Mouse (Mus musculus): Measurements from ENCODE around the gene Rhbdd1. TPM values are rescaled to one million over a fixed set of nuclear protein-coding genes. Genes with fewer than 3 reads are reported as not detected.

The Rhbdd1 gene
- polyA plus RNA-seq, 1 experiment from 2014 or later: 8.7 TPM

- no peak for ATAC-seq (ENCODE audit: extremely low read depth, insufficient number of reproducible peaks, low FRiP score, low TSS enrichment)
- Histone ChIP-seq H3K36me3 (no peaks in the 10 kb centered on the region), H3K27me3 (replicated peaks) (no peaks in the 10 kb centered on the region), H3K4me1 (no peaks in the 10 kb centered on the region), H3K9me3 (no peaks in the 10 kb centered on the region), H3K4me2 (no peak overlapping the region), H3K4me3 (no peak overlapping the region), H3K9ac (no peak overlapping the region), H3K27ac (replicated peaks) (no peak overlapping the region)
- WGBS: 75% methylated on average over 4 of the region's 4 CpGs
Observed at GRCm38 (mm10) chr1:82395371-82395770, 79.1 kb downstream of the Rhbdd1 start.

GRCm38 (mm10) chr1:82407786-82408185 lies 91.5 kb downstream of the Rhbdd1 start:
- peaks cover 19% of the 10 kb centered on the region for H3K4me1 ChIP-seq
- ATAC-seq (ENCODE audit: extremely low read depth, insufficient number of reproducible peaks, low FRiP score, low TSS enrichment): no peak
- no peak overlapping the region for H3K4me2 ChIP-seq
- H3K9me3 ChIP-seq: no peaks in the 10 kb centered on the region
- WGBS: 85% methylated on average over 3 of the region's 3 CpGs
- no peaks in the 10 kb centered on the region for H3K27me3 ChIP-seq (replicated peaks)
- H3K4me3 ChIP-seq: no peak overlapping the region
- no peaks in the 10 kb centered on the region for H3K36me3 ChIP-seq
- no peak overlapping the region for H3K27ac ChIP-seq (replicated peaks)
- no peak overlapping the region for H3K9ac ChIP-seq

GRCm38 (mm10) chr1:82409271-82409670 lies 93.0 kb downstream of the Rhbdd1 start:
- H3K4me1 ChIP-seq: peaks cover 21% of the 10 kb centered on the region
- H3K27ac ChIP-seq (replicated peaks): no peak overlapping the region
- no peak for ATAC-seq (ENCODE audit: extremely low read depth, insufficient number of reproducible peaks, low FRiP score, low TSS enrichment)
- no peak overlapping the region for H3K4me3 ChIP-seq
- WGBS: 83% methylated on average over 9 of the region's 9 CpGs
- no peak overlapping the region for H3K9ac ChIP-seq
- no peaks in the 10 kb centered on the region for H3K27me3 ChIP-seq (replicated peaks)
- H3K9me3 ChIP-seq: no peaks in the 10 kb centered on the region
- H3K36me3 ChIP-seq: no peaks in the 10 kb centered on the region
- no peak overlapping the region for H3K4me2 ChIP-seq

- Histone ChIP-seq H3K36me3 (no peaks in the 10 kb centered on the region), H3K4me2 (no peak overlapping the region), H3K27ac (replicated peaks) (no peak overlapping the region), H3K4me1 (peaks cover 21% of the 10 kb centered on the region), H3K4me3 (no peak overlapping the region), H3K9me3 (no peaks in the 10 kb centered on the region), H3K27me3 (replicated peaks) (no peaks in the 10 kb centered on the region), H3K9ac (no peak overlapping the region)
- 67% methylated on average over 3 of the region's 3 CpGs for WGBS
- ATAC-seq (ENCODE audit: extremely low read depth, insufficient number of reproducible peaks, low FRiP score, low TSS enrichment): no peak
Observed at GRCm38 (mm10) chr1:82410548-82410947, 94.3 kb downstream of the Rhbdd1 start.

GRCm38 (mm10) chr1:82411521-82411920 lies 95.3 kb downstream of the Rhbdd1 start:
- H3K27me3 ChIP-seq (replicated peaks): no peaks in the 10 kb centered on the region
- WGBS: 86% methylated on average over 5 of the region's 5 CpGs
- no peak overlapping the region for H3K4me2 ChIP-seq
- H3K4me1 ChIP-seq: peaks cover 21% of the 10 kb centered on the region
- H3K9ac ChIP-seq: no peak overlapping the region
- H3K36me3 ChIP-seq: no peaks in the 10 kb centered on the region
- H3K9me3 ChIP-seq: no peaks in the 10 kb centered on the region
- peak overlapping the region; percentile 37; the same call in 1 of the 2 replicates for H3K27ac ChIP-seq (replicated peaks)
- ATAC-seq (ENCODE audit: extremely low read depth, insufficient number of reproducible peaks, low FRiP score, low TSS enrichment): no peak
- no peak overlapping the region for H3K4me3 ChIP-seq

GRCm38 (mm10) chr1:82412085-82412484 lies 95.8 kb downstream of the Rhbdd1 start:
- Histone ChIP-seq H3K4me1 (peaks cover 21% of the 10 kb centered on the region), H3K27ac (replicated peaks) (peak overlapping the region; percentile 37; the same call in 1 of the 2 replicates), H3K27me3 (replicated peaks) (no peaks in the 10 kb centered on the region), H3K36me3 (no peaks in the 10 kb centered on the region), H3K4me3 (no peak overlapping the region), H3K9me3 (no peaks in the 10 kb centered on the region), H3K9ac (peak overlapping the region; percentile 45; the same call in 1 of the 2 replicates), H3K4me2 (no peak overlapping the region)
- no peak for ATAC-seq (ENCODE audit: extremely low read depth, insufficient number of reproducible peaks, low FRiP score, low TSS enrichment)
- 19% methylated on average over 4 of the region's 4 CpGs for WGBS

- no peaks in the 10 kb centered on the region for H3K9me3 ChIP-seq
- no peaks in the 10 kb centered on the region for H3K27me3 ChIP-seq (replicated peaks)
- peaks cover 21% of the 10 kb centered on the region for H3K4me1 ChIP-seq
- WGBS: 88% methylated on average over 3 of the region's 3 CpGs
- H3K4me3 ChIP-seq: no peak overlapping the region
- H3K36me3 ChIP-seq: no peaks in the 10 kb centered on the region
- no peak overlapping the region for H3K4me2 ChIP-seq
- no peak overlapping the region for H3K9ac ChIP-seq
- no peak overlapping the region for H3K27ac ChIP-seq (replicated peaks)
- no peak for ATAC-seq (ENCODE audit: extremely low read depth, insufficient number of reproducible peaks, low FRiP score, low TSS enrichment)
Observed at GRCm38 (mm10) chr1:82414434-82415045, 98.3 kb downstream of the Rhbdd1 start.

- no peak overlapping the region for H3K4me2 ChIP-seq
- no peak overlapping the region for H3K9ac ChIP-seq
- H3K4me3 ChIP-seq: no peak overlapping the region
- ATAC-seq (ENCODE audit: extremely low read depth, insufficient number of reproducible peaks, low FRiP score, low TSS enrichment): no peak
- H3K4me1 ChIP-seq: peaks cover 21% of the 10 kb centered on the region
- no peaks in the 10 kb centered on the region for H3K36me3 ChIP-seq
- no peaks in the 10 kb centered on the region for H3K27me3 ChIP-seq (replicated peaks)
- H3K9me3 ChIP-seq: no peaks in the 10 kb centered on the region
- 83% methylated on average over 4 of the region's 4 CpGs for WGBS
- no peak overlapping the region for H3K27ac ChIP-seq (replicated peaks)
Observed at GRCm38 (mm10) chr1:82415641-82416040, 99.4 kb downstream of the Rhbdd1 start.

GRCm38 (mm10) chr1:82427729-82428128 lies 111.5 kb downstream of the Rhbdd1 start:
- Histone ChIP-seq H3K27ac (replicated peaks) (no peak overlapping the region), H3K4me3 (no peak overlapping the region), H3K4me2 (no peak overlapping the region), H3K4me1 (peaks cover 20% of the 10 kb centered on the region), H3K9ac (no peak overlapping the region), H3K9me3 (no peaks in the 10 kb centered on the region), H3K36me3 (no peaks in the 10 kb centered on the region), H3K27me3 (replicated peaks) (no peaks in the 10 kb centered on the region)
- 91% methylated on average over 5 of the region's 5 CpGs for WGBS
- no peak for ATAC-seq (ENCODE audit: extremely low read depth, insufficient number of reproducible peaks, low FRiP score, low TSS enrichment)

GRCm38 (mm10) chr1:82429061-82429460 lies 112.8 kb downstream of the Rhbdd1 start:
- peak overlapping the region; percentile 30 for H3K27ac ChIP-seq (replicated peaks)
- H3K9me3 ChIP-seq: no peaks in the 10 kb centered on the region
- H3K27me3 ChIP-seq (replicated peaks): no peaks in the 10 kb centered on the region
- no peak overlapping the region for H3K4me3 ChIP-seq
- no peak overlapping the region for H3K4me2 ChIP-seq
- ATAC-seq (ENCODE audit: extremely low read depth, insufficient number of reproducible peaks, low FRiP score, low TSS enrichment): no peak
- WGBS: 16% methylated on average over 1 of the region's 1 CpGs
- no peaks in the 10 kb centered on the region for H3K36me3 ChIP-seq
- peaks cover 26% of the 10 kb centered on the region for H3K4me1 ChIP-seq
- H3K9ac ChIP-seq: no peak overlapping the region

GRCm38 (mm10) chr1:82432919-82433648 lies 116.8 kb downstream of the Rhbdd1 start:
- Histone ChIP-seq H3K4me2 (no peak overlapping the region), H3K27me3 (replicated peaks) (no peaks in the 10 kb centered on the region), H3K4me1 (peaks cover 26% of the 10 kb centered on the region), H3K9ac (no peak overlapping the region), H3K27ac (replicated peaks) (no peak overlapping the region), H3K36me3 (no peaks in the 10 kb centered on the region), H3K9me3 (no peaks in the 10 kb centered on the region), H3K4me3 (no peak overlapping the region)
- no peak for ATAC-seq (ENCODE audit: extremely low read depth, insufficient number of reproducible peaks, low FRiP score, low TSS enrichment)
- 55% methylated on average over 15 of the region's 15 CpGs for WGBS

GRCm38 (mm10) chr1:82433649-82434005 lies 117.4 kb downstream of the Rhbdd1 start:
- no peak for ATAC-seq (ENCODE audit: extremely low read depth, insufficient number of reproducible peaks, low FRiP score, low TSS enrichment)
- 69% methylated on average over 5 of the region's 5 CpGs for WGBS

More at GRCm38 (mm10) chr1:82433649-82434005, 117.4 kb downstream of the Rhbdd1 start:
- no peak overlapping the region for H3K4me2 ChIP-seq
- H3K9me3 ChIP-seq: no peaks in the 10 kb centered on the region
- no peaks in the 10 kb centered on the region for H3K27me3 ChIP-seq (replicated peaks)
- no peak overlapping the region for H3K9ac ChIP-seq
- H3K36me3 ChIP-seq: no peaks in the 10 kb centered on the region
- H3K4me1 ChIP-seq: peaks cover 21% of the 10 kb centered on the region
- H3K27ac ChIP-seq (replicated peaks): no peak overlapping the region
- no peak overlapping the region for H3K4me3 ChIP-seq

Data from heart, embryonic 13.5 days (tissue).